Mouse (Mus musculus): Measurements from ENCODE around the gene Ppp1r15b. TPM values are rescaled to one million over a fixed set of nuclear protein-coding genes. Genes with fewer than 3 reads are reported as not detected.

Ppp1r15b gene
- polyA plus RNA-seq, 1 experiment = 26.2 TPM

GRCm38 (mm10) chr1:133182016-133182705 is 51.2 kb downstream of the Ppp1r15b start:
- WGBS = 18% methylated on average over 25 of the region's 25 CpGs
- DNase-seq (ENCODE audit: low read depth, low spot score) = no peak

GRCm38 (mm10) chr1:133182706-133183095 is 51.8 kb downstream of the Ppp1r15b start:
- no peak for DNase-seq (ENCODE audit: low read depth, low spot score)

GRCm38 (mm10) chr1:133183141-133183925 is 52.4 kb downstream of the Ppp1r15b start:
- DNase-seq (ENCODE audit: low read depth, low spot score) = no peak
- WGBS = 76% methylated on average over 16 of the region's 16 CpGs

More at GRCm38 (mm10) chr1:133182706-133183095, 51.8 kb downstream of the Ppp1r15b start:
- 33% methylated on average over 16 of the region's 16 CpGs for WGBS

- 67% methylated on average over 4 of the region's 4 CpGs for WGBS
- no peak for DNase-seq (ENCODE audit: low read depth, low spot score)
Observed at GRCm38 (mm10) chr1:133187948-133188680, 57.2 kb downstream of the Ppp1r15b start.

- 59% methylated on average over 8 of the region's 8 CpGs for WGBS
- no peak for DNase-seq (ENCODE audit: low read depth, low spot score)
Observed at GRCm38 (mm10) chr1:133188719-133189118, 57.8 kb downstream of the Ppp1r15b start.

Other genes with a start within 250 kb of the Ppp1r15b start
- gene Mdm4, start 100.6 kb upstream of the Ppp1r15b start, polyA plus RNA-seq (2012; rRNA removed) = 17.0 and 38.6 TPM in 2 replicates
- gene Pik3c2b, start 85.5 kb upstream of the Ppp1r15b start, polyA plus RNA-seq (2012; rRNA removed) = 20.3 and 35.8 TPM in 2 replicates
- 45.8 and 82.8 TPM in 2 replicates for gene Plekha6, start 33.1 kb downstream of the Ppp1r15b start, polyA plus RNA-seq (2012; rRNA removed)
- 53.3 and 65.3 TPM in 2 replicates for gene Golt1a, start 178.7 kb downstream of the Ppp1r15b start, polyA plus RNA-seq (2012; rRNA removed)
- gene Kiss1, start 190.7 kb downstream of the Ppp1r15b start, polyA plus RNA-seq (2012; rRNA removed) = not detected in 2 replicates
- gene Ren1, start 219.4 kb downstream of the Ppp1r15b start, polyA plus RNA-seq (2012; rRNA removed) = 1.5 and 2.6 TPM in 2 replicates
- 0.81 and 1.0 TPM in 2 replicates for gene Etnk2, start 232.4 kb downstream of the Ppp1r15b start, polyA plus RNA-seq (2012; rRNA removed)

Data from large intestine, adult 2 months (tissue).